Mouse (Mus musculus): ENCODE measurements at regions not wholly inside any gene's neighbourhood (a gene's known extent, or its start where the extent isn't known, plus 50 kb on each side); places are given as distances from the start of the nearest gene placed in this dataset.

DNA sequence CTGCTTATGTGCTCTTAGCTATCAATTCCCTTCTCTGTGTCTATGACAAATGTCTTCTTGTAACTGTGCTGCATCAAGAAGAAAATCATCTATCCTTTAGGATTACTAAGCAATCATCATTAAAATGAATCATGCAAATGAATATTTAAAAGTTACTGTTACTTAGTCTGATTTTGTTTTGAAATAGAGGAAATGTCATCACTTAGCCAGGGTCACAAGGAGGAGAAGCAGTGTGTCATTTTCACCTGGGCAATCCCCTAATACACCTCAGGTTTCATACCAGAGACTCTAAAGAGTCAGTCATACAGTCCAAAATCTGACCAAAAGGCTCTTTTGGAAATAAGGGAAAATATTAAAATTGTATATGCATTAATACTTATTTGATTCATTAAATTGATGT, 74.2 kb upstream of the Klf6 start:
- TF ChIP-seq CTCF (IDR thresholded peaks at IDR 0.05; ENCODE audit: low read depth) (no peak), EP300 (optimal IDR thresholded peaks at IDR 0.05) (no peak)

Data from stomach, postnatal 0 days (tissue).